Mouse (Mus musculus): ENCODE measurements at regions not wholly inside any gene's neighbourhood (a gene's known extent, or its start where the extent isn't known, plus 50 kb on each side); places are given as distances from the start of the nearest gene placed in this dataset.

GRCm38 (mm10) chr9:118326656-118327055 lies 151.4 kb upstream of the Eomes start:
- no peak for DNase-seq

- no peak for DNase-seq
Measured at GRCm38 (mm10) chr9:118327904-118328303, 150.1 kb upstream of the Eomes start.

- DNase-seq, result no peak
Measured at GRCm38 (mm10) chr9:118341401-118341800, 136.6 kb upstream of the Eomes start.

GRCm38 (mm10) chr9:118354911-118355310 lies 123.1 kb upstream of the Eomes start:
- no peak for DNase-seq

GRCm38 (mm10) chr9:118357406-118357805 lies 120.6 kb upstream of the Eomes start:
- DNase-seq, result no peak

- no peak for DNase-seq
Measured at GRCm38 (mm10) chr9:118363929-118364328, 114.1 kb upstream of the Eomes start.

GRCm38 (mm10) chr9:118365431-118365830 lies 112.6 kb upstream of the Eomes start:
- DNase-seq, result no peak

- DNase-seq, result no peak
Measured at GRCm38 (mm10) chr9:118367314-118367713, 110.7 kb upstream of the Eomes start.

- no peak for DNase-seq
Measured at GRCm38 (mm10) chr9:118370581-118370980, 107.4 kb upstream of the Eomes start.

- no peak for DNase-seq
Measured at GRCm38 (mm10) chr9:118374680-118375079, 103.3 kb upstream of the Eomes start.

- no peak for DNase-seq
Measured at GRCm38 (mm10) chr9:118379055-118379454, 99.0 kb upstream of the Eomes start.

GRCm38 (mm10) chr9:118382532-118382931 lies 95.5 kb upstream of the Eomes start:
- no peak for DNase-seq

GRCm38 (mm10) chr9:118384610-118385009 lies 93.4 kb upstream of the Eomes start:
- DNase-seq, result no peak

- no peak for DNase-seq
Measured at GRCm38 (mm10) chr9:118387631-118388030, 90.4 kb upstream of the Eomes start.

- DNase-seq, result no peak
Measured at GRCm38 (mm10) chr9:118389481-118390334, 88.3 kb upstream of the Eomes start.

- DNase-seq, result no peak
Measured at GRCm38 (mm10) chr9:118390679-118391078, 87.3 kb upstream of the Eomes start.

GRCm38 (mm10) chr9:118391715-118392114 lies 86.3 kb upstream of the Eomes start:
- DNase-seq, result no peak

GRCm38 (mm10) chr9:118392796-118393195 lies 85.2 kb upstream of the Eomes start:
- no peak for DNase-seq

GRCm38 (mm10) chr9:118393567-118393966 lies 84.4 kb upstream of the Eomes start:
- DNase-seq, result no peak

- DNase-seq, result no peak
Measured at GRCm38 (mm10) chr9:118396425-118397053, 81.5 kb upstream of the Eomes start.

GRCm38 (mm10) chr9:118400520-118400919 lies 77.5 kb upstream of the Eomes start:
- DNase-seq, result no peak

GRCm38 (mm10) chr9:118401170-118401569 lies 76.8 kb upstream of the Eomes start:
- DNase-seq, result no peak

GRCm38 (mm10) chr9:118404867-118405266 lies 73.1 kb upstream of the Eomes start:
- no peak for DNase-seq

- DNase-seq, result no peak
Measured at GRCm38 (mm10) chr9:118405926-118406518, 72.0 kb upstream of the Eomes start.
